Mouse (Mus musculus) kidney, postnatal 25 days (tissue): Measurements from ENCODE around the gene Taar8a.
"Not testable (repeated sequence)": the region's sequence is repeated elsewhere in the genome, so short reads cannot be mapped to it uniquely, and the experiment has no call there.

Experiments used
- DNase-seq, 2 experiments: peaks; one replicate each; pipeline ENCODE4 v3.0.0; 2021; ENCODE audit warnings: mixed read lengths in 2 of 2

Taar8a gene

GRCm38 (mm10) chr10:24076200-24076599, at the start of gene Taar8a:
Gene Taar8a, plus strand, starts transcription at chr10:24076500.
- not testable (repeated sequence) for DNase-seq

- no peak for DNase-seq
Measured at GRCm38 (mm10) chr10:24026922-24027321, 49.4 kb upstream of the Taar8a start, which contains the start of gene Taar7d. Gene Taar7d, plus strand, starts transcription at chr10:24027222.

- DNase-seq: no peak
Measured at GRCm38 (mm10) chr10:24031347-24031746, 45.0 kb upstream of the Taar8a start.

GRCm38 (mm10) chr10:24037314-24037713, 39.0 kb upstream of the Taar8a start, which contains the start of gene Taar7e:
Gene Taar7e, plus strand, starts transcription at chr10:24037614.
- no peak for DNase-seq

GRCm38 (mm10) chr10:24040120-24040869, 36.0 kb upstream of the Taar8a start:
- no peak for DNase-seq

GRCm38 (mm10) chr10:24049210-24049609, 27.1 kb upstream of the Taar8a start, which contains the start of gene Taar7f:
Gene Taar7f, plus strand, starts transcription at chr10:24049510.
- no peak for DNase-seq

GRCm38 (mm10) chr10:24052039-24052438, 24.3 kb upstream of the Taar8a start:
- no peak for DNase-seq

- no peak for DNase-seq
Measured at GRCm38 (mm10) chr10:24058986-24059385, 17.3 kb upstream of the Taar8a start.

- not testable (repeated sequence) for DNase-seq
Measured at GRCm38 (mm10) chr10:24074751-24075150, 1.5 kb upstream of the Taar8a start.

GRCm38 (mm10) chr10:24080166-24080565, 3.9 kb downstream of the Taar8a start:
- peak; percentile 35 to 55 for DNase-seq

- no peak for DNase-seq
Measured at GRCm38 (mm10) chr10:24085936-24086335, 9.6 kb downstream of the Taar8a start.

- DNase-seq: no peak
Measured at GRCm38 (mm10) chr10:24086555-24086954, 10.3 kb downstream of the Taar8a start.

- DNase-seq: no peak
Measured at GRCm38 (mm10) chr10:24087168-24087567, 10.9 kb downstream of the Taar8a start.

GRCm38 (mm10) chr10:24092194-24092593, 15.9 kb downstream of the Taar8a start, which contains the start of gene Taar8b:
Gene Taar8b, minus strand, starts transcription at chr10:24092294.
- DNase-seq: no peak

- not testable (repeated sequence) for DNase-seq
Measured at GRCm38 (mm10) chr10:24097010-24097409, 20.7 kb downstream of the Taar8a start.

GRCm38 (mm10) chr10:24101812-24102211, 25.5 kb downstream of the Taar8a start, which contains the start of gene Taar8c:
Gene Taar8c, minus strand, starts transcription at chr10:24101912.
- DNase-seq: not testable (repeated sequence)

- DNase-seq: not testable (repeated sequence)
Measured at GRCm38 (mm10) chr10:24103299-24103698, 27.0 kb downstream of the Taar8a start.

GRCm38 (mm10) chr10:24107747-24108146, 31.4 kb downstream of the Taar8a start:
- DNase-seq: no peak

GRCm38 (mm10) chr10:24108236-24108635, 31.9 kb downstream of the Taar8a start:
- no peak for DNase-seq

- peak in 1 of 2 experiments; percentile 33 for DNase-seq
Measured at GRCm38 (mm10) chr10:24109434-24109833, 33.1 kb downstream of the Taar8a start, which contains the start of gene Taar9. Gene Taar9, minus strand, starts transcription at chr10:24109534.

- DNase-seq: peak; percentile 47 to 74
Measured at GRCm38 (mm10) chr10:24111116-24111778, 34.9 kb downstream of the Taar8a start.
